Mouse (Mus musculus): ENCODE results near the gene Spata5.
"Not testable (repeated sequence)": the region's sequence is repeated elsewhere in the genome, so short reads cannot be mapped to it uniquely, and the experiment has no call there.

The Spata5 gene

GRCm38 (mm10) chr3:37576840-37577239, 157.1 kb downstream of the Spata5 start:
- no peak for DNase-seq

GRCm38 (mm10) chr3:37577706-37578105, 158.0 kb downstream of the Spata5 start:
- DNase-seq: no peak

- DNase-seq: no peak
These were observed 164.9 kb downstream of the Spata5 start for GRCm38 (mm10) chr3:37584576-37584975.

- no peak for DNase-seq
These were observed 166.5 kb downstream of the Spata5 start for GRCm38 (mm10) chr3:37585967-37586730.

GRCm38 (mm10) chr3:37586731-37587578, 167.3 kb downstream of the Spata5 start:
- DNase-seq: no peak

GRCm38 (mm10) chr3:37595721-37596120, 176.0 kb downstream of the Spata5 start:
- no peak for DNase-seq

GRCm38 (mm10) chr3:37596519-37596918, 176.8 kb downstream of the Spata5 start:
- DNase-seq: no peak

GRCm38 (mm10) chr3:37597200-37597599, 177.5 kb downstream of the Spata5 start:
- no peak for DNase-seq

GRCm38 (mm10) chr3:37599641-37600040, 179.9 kb downstream of the Spata5 start:
- not testable (repeated sequence) for DNase-seq

GRCm38 (mm10) chr3:37602356-37602755, 182.7 kb downstream of the Spata5 start:
- DNase-seq: no peak

GRCm38 (mm10) chr3:37602890-37603289, 183.2 kb downstream of the Spata5 start:
- no peak for DNase-seq

GRCm38 (mm10) chr3:37603541-37603940, 183.8 kb downstream of the Spata5 start:
- no peak for DNase-seq

- peak; percentile 38 for DNase-seq
These were observed 185.5 kb downstream of the Spata5 start for GRCm38 (mm10) chr3:37604976-37605875.

- DNase-seq: peak; percentile 18
These were observed 186.2 kb downstream of the Spata5 start for GRCm38 (mm10) chr3:37605876-37606238.

- DNase-seq: no peak
These were observed 189.2 kb downstream of the Spata5 start for GRCm38 (mm10) chr3:37608926-37609325.

GRCm38 (mm10) chr3:37610670-37611069, 191.0 kb downstream of the Spata5 start:
- no peak for DNase-seq

GRCm38 (mm10) chr3:37613722-37614121, 194.0 kb downstream of the Spata5 start:
- no peak for DNase-seq

- DNase-seq: no peak
These were observed 195.4 kb downstream of the Spata5 start for GRCm38 (mm10) chr3:37614878-37615650.

GRCm38 (mm10) chr3:37616586-37617547, 197.2 kb downstream of the Spata5 start:
- DNase-seq: no peak
